Mouse (Mus musculus): ENCODE measurements around the gene Ttll2. TPM values are rescaled to one million over a fixed set of nuclear protein-coding genes. Genes with fewer than 3 reads are reported as not detected.
"Not testable (repeated sequence)": the region's sequence is repeated elsewhere in the genome, so short reads cannot be mapped to it uniquely, and the experiment has no call there.

The Ttll2 gene
- total RNA-seq (2014; fragmentation: Nextera tagmentation) = not detected in 2 replicates
- total RNA-seq (2017) = not detected in 2 replicates
- polyA plus RNA-seq (2012) = not detected in 2 replicates

GRCm38 (mm10) chr17:7352596-7352995 lies at the start of gene Ttll2:
TSS of gene Ttll2 (minus strand) at chr17:7352696.
- not testable (repeated sequence) for ATAC-seq (ENCODE audit: extremely low read depth, insufficient number of reproducible peaks, low FRiP score, poor library complexity, severe bottlenecking); H3K27me3 ChIP-seq (ENCODE audit: insufficient read depth, low read length)

GRCm38 (mm10) chr17:7399770-7400169 lies 47.3 kb upstream of the Ttll2 start:
- H3K27me3 ChIP-seq (ENCODE audit: insufficient read depth, low read length); ATAC-seq (ENCODE audit: extremely low read depth, insufficient number of reproducible peaks, low FRiP score, poor library complexity, severe bottlenecking); DNase-seq (ENCODE audit: low spot score); H3K9me3 ChIP-seq (replicated peaks); H3K4me1 ChIP-seq (ENCODE audit: insufficient read depth, low read depth, low read length); H3K36me3 ChIP-seq (replicated peaks); H3K4me3 ChIP-seq (ENCODE audit: low read depth, low read length): not testable (repeated sequence)

More at GRCm38 (mm10) chr17:7352596-7352995, at the start of gene Ttll2:
- not testable (repeated sequence) for H3K4me3 ChIP-seq (ENCODE audit: low read depth, low read length); H3K9me3 ChIP-seq (replicated peaks); H3K4me1 ChIP-seq (ENCODE audit: insufficient read depth, low read depth, low read length); DNase-seq (ENCODE audit: low spot score); H3K36me3 ChIP-seq (replicated peaks)

GRCm38 (mm10) chr17:7398198-7398847 lies 45.8 kb upstream of the Ttll2 start:
- not testable (repeated sequence) for H3K4me3 ChIP-seq (ENCODE audit: low read depth, low read length); H3K9me3 ChIP-seq (replicated peaks); DNase-seq (ENCODE audit: low spot score); ATAC-seq (ENCODE audit: extremely low read depth, insufficient number of reproducible peaks, low FRiP score, poor library complexity, severe bottlenecking); H3K36me3 ChIP-seq (replicated peaks); H3K4me1 ChIP-seq (ENCODE audit: insufficient read depth, low read depth, low read length); H3K27me3 ChIP-seq (ENCODE audit: insufficient read depth, low read length)

- H3K9me3 ChIP-seq (replicated peaks); H3K4me3 ChIP-seq (ENCODE audit: low read depth, low read length); ATAC-seq (ENCODE audit: extremely low read depth, insufficient number of reproducible peaks, low FRiP score, poor library complexity, severe bottlenecking); H3K36me3 ChIP-seq (replicated peaks); H3K27me3 ChIP-seq (ENCODE audit: insufficient read depth, low read length); H3K4me1 ChIP-seq (ENCODE audit: insufficient read depth, low read depth, low read length); DNase-seq (ENCODE audit: low spot score): not testable (repeated sequence)
Observed at GRCm38 (mm10) chr17:7397079-7397478, 44.6 kb upstream of the Ttll2 start.

- not testable (repeated sequence) for H3K4me3 ChIP-seq (ENCODE audit: low read depth, low read length); H3K9me3 ChIP-seq (replicated peaks); H3K27me3 ChIP-seq (ENCODE audit: insufficient read depth, low read length); ATAC-seq (ENCODE audit: extremely low read depth, insufficient number of reproducible peaks, low FRiP score, poor library complexity, severe bottlenecking); DNase-seq (ENCODE audit: low spot score); H3K36me3 ChIP-seq (replicated peaks); H3K4me1 ChIP-seq (ENCODE audit: insufficient read depth, low read depth, low read length)
Observed at GRCm38 (mm10) chr17:7396288-7396687, 43.8 kb upstream of the Ttll2 start.

GRCm38 (mm10) chr17:7395671-7396070 lies 43.2 kb upstream of the Ttll2 start:
- H3K27me3 ChIP-seq (ENCODE audit: insufficient read depth, low read length); ATAC-seq (ENCODE audit: extremely low read depth, insufficient number of reproducible peaks, low FRiP score, poor library complexity, severe bottlenecking); H3K4me3 ChIP-seq (ENCODE audit: low read depth, low read length); DNase-seq (ENCODE audit: low spot score); H3K36me3 ChIP-seq (replicated peaks); H3K9me3 ChIP-seq (replicated peaks); H3K4me1 ChIP-seq (ENCODE audit: insufficient read depth, low read depth, low read length): not testable (repeated sequence)

- H3K9me3 ChIP-seq (replicated peaks) = not testable (repeated sequence)
Observed at GRCm38 (mm10) chr17:7395116-7395515, 42.6 kb upstream of the Ttll2 start.

GRCm38 (mm10) chr17:7389898-7390297 lies 37.4 kb upstream of the Ttll2 start:
- DNase-seq (ENCODE audit: low spot score); H3K27me3 ChIP-seq (ENCODE audit: insufficient read depth, low read length); H3K4me1 ChIP-seq (ENCODE audit: insufficient read depth, low read depth, low read length); H3K4me3 ChIP-seq (ENCODE audit: low read depth, low read length); ATAC-seq (ENCODE audit: extremely low read depth, insufficient number of reproducible peaks, low FRiP score, poor library complexity, severe bottlenecking); H3K36me3 ChIP-seq (replicated peaks); H3K9me3 ChIP-seq (replicated peaks): not testable (repeated sequence)

More at GRCm38 (mm10) chr17:7395116-7395515, 42.6 kb upstream of the Ttll2 start:
- not testable (repeated sequence) for H3K4me3 ChIP-seq (ENCODE audit: low read depth, low read length); ATAC-seq (ENCODE audit: extremely low read depth, insufficient number of reproducible peaks, low FRiP score, poor library complexity, severe bottlenecking); H3K36me3 ChIP-seq (replicated peaks); H3K4me1 ChIP-seq (ENCODE audit: insufficient read depth, low read depth, low read length); H3K27me3 ChIP-seq (ENCODE audit: insufficient read depth, low read length); DNase-seq (ENCODE audit: low spot score)

GRCm38 (mm10) chr17:7388958-7389356 lies 36.5 kb upstream of the Ttll2 start:
- H3K4me3 ChIP-seq (ENCODE audit: low read depth, low read length); DNase-seq (ENCODE audit: low spot score); H3K36me3 ChIP-seq (replicated peaks); H3K9me3 ChIP-seq (replicated peaks); H3K4me1 ChIP-seq (ENCODE audit: insufficient read depth, low read depth, low read length); H3K27me3 ChIP-seq (ENCODE audit: insufficient read depth, low read length); ATAC-seq (ENCODE audit: extremely low read depth, insufficient number of reproducible peaks, low FRiP score, poor library complexity, severe bottlenecking): not testable (repeated sequence)

- ATAC-seq (ENCODE audit: extremely low read depth, insufficient number of reproducible peaks, low FRiP score, poor library complexity, severe bottlenecking); H3K36me3 ChIP-seq (replicated peaks); DNase-seq (ENCODE audit: low spot score); H3K4me1 ChIP-seq (ENCODE audit: insufficient read depth, low read depth, low read length); H3K4me3 ChIP-seq (ENCODE audit: low read depth, low read length); H3K9me3 ChIP-seq (replicated peaks); H3K27me3 ChIP-seq (ENCODE audit: insufficient read depth, low read length): not testable (repeated sequence)
Observed at GRCm38 (mm10) chr17:7388341-7388957, 36.0 kb upstream of the Ttll2 start.

- H3K4me3 ChIP-seq (ENCODE audit: low read depth, low read length); DNase-seq (ENCODE audit: low spot score); H3K36me3 ChIP-seq (replicated peaks); H3K4me1 ChIP-seq (ENCODE audit: insufficient read depth, low read depth, low read length); H3K9me3 ChIP-seq (replicated peaks); H3K27me3 ChIP-seq (ENCODE audit: insufficient read depth, low read length); ATAC-seq (ENCODE audit: extremely low read depth, insufficient number of reproducible peaks, low FRiP score, poor library complexity, severe bottlenecking): not testable (repeated sequence)
Observed at GRCm38 (mm10) chr17:7386016-7386415, 33.5 kb upstream of the Ttll2 start.

GRCm38 (mm10) chr17:7385364-7385763 lies 32.9 kb upstream of the Ttll2 start, which contains the start of gene Unc93a2:
TSS of gene Unc93a2 (minus strand) at chr17:7385464.
- not testable (repeated sequence) for H3K9me3 ChIP-seq (replicated peaks); H3K4me3 ChIP-seq (ENCODE audit: low read depth, low read length); H3K4me1 ChIP-seq (ENCODE audit: insufficient read depth, low read depth, low read length); H3K36me3 ChIP-seq (replicated peaks); ATAC-seq (ENCODE audit: extremely low read depth, insufficient number of reproducible peaks, low FRiP score, poor library complexity, severe bottlenecking); DNase-seq (ENCODE audit: low spot score); H3K27me3 ChIP-seq (ENCODE audit: insufficient read depth, low read length)

Data from G1E (cell line).